Mouse (Mus musculus) megakaryocyte progenitor cell, adult 5-6 weeks (primary cell): ENCODE data around the gene Dram1. TPM values are rescaled to one million over a fixed set of nuclear protein-coding genes. Genes with fewer than 3 reads are reported as not detected.
"Not testable (repeated sequence)": the region's sequence is repeated elsewhere in the genome, so short reads cannot be mapped to it uniquely, and the experiment has no call there.

Experiments used
- ATAC-seq: replicated peaks from 2 replicates; pipeline ENCODE4 v1.8.0; 2016; ENCODE audit warnings: mild to moderate bottlenecking, moderate TSS enrichment, inconsistent platforms; ENCODE audit not compliant: poor library complexity
- total RNA-seq, 2 experiments: library from RNA; stranded (forward) in 1 of 2; stranded (reverse) in 1 of 2; fragments of 157-497, 149-512 nt in 1 of 2; fragments of 200-1000 nt in 1 of 2; gene quantifications; 2 replicates each; pipeline versions ENCODE4 v1.2.3 to v1.2.4; 2015 to 2017

The Dram1 gene
- total RNA-seq, 2 experiments from 2014 or later, result 33.4 to 38.5 TPM

- ATAC-seq, result peak; percentile 38
Observed at GRCm38 (mm10) chr10:88389576-88389975, 10.7 kb upstream of the Dram1 start.

GRCm38 (mm10) chr10:88386251-88386650 is 7.4 kb upstream of the Dram1 start:
- ATAC-seq, result no peak

GRCm38 (mm10) chr10:88385758-88386157 is 6.9 kb upstream of the Dram1 start:
- peak; percentile 74 for ATAC-seq

- ATAC-seq, result no peak
Observed at GRCm38 (mm10) chr10:88385290-88385689, 6.4 kb upstream of the Dram1 start.

- ATAC-seq, result no peak
Observed at GRCm38 (mm10) chr10:88384081-88384480, 5.2 kb upstream of the Dram1 start.

GRCm38 (mm10) chr10:88383479-88383878 is 4.6 kb upstream of the Dram1 start:
- ATAC-seq, result 0 out of 2 replicates have a peak, but pooled peaks have one; percentile 4

- ATAC-seq, result no peak
Observed at GRCm38 (mm10) chr10:88382009-88382408, 3.1 kb upstream of the Dram1 start.

- ATAC-seq, result no peak
Observed at GRCm38 (mm10) chr10:88381286-88381685, 2.4 kb upstream of the Dram1 start.

GRCm38 (mm10) chr10:88380430-88381060 is 1.7 kb upstream of the Dram1 start:
- no peak for ATAC-seq

- peak; percentile 49 for ATAC-seq
Observed at GRCm38 (mm10) chr10:88380002-88380401, 1.1 kb upstream of the Dram1 start.

GRCm38 (mm10) chr10:88377666-88378065 is 1.2 kb downstream of the Dram1 start:
- ATAC-seq, result no peak

GRCm38 (mm10) chr10:88376770-88377169 is 2.1 kb downstream of the Dram1 start:
- peak; percentile 55 for ATAC-seq

GRCm38 (mm10) chr10:88374984-88375383 is 3.9 kb downstream of the Dram1 start:
- no peak for ATAC-seq

GRCm38 (mm10) chr10:88372945-88373344 is 5.9 kb downstream of the Dram1 start:
- ATAC-seq, result not testable (repeated sequence)

GRCm38 (mm10) chr10:88372436-88372835 is 6.4 kb downstream of the Dram1 start:
- ATAC-seq, result no peak

GRCm38 (mm10) chr10:88371793-88372192 is 7.1 kb downstream of the Dram1 start:
- ATAC-seq, result peak; percentile 58

- ATAC-seq, result no peak
Observed at GRCm38 (mm10) chr10:88369233-88369632, 9.6 kb downstream of the Dram1 start.

- ATAC-seq, result no peak
Observed at GRCm38 (mm10) chr10:88364221-88364620, 14.7 kb downstream of the Dram1 start.

- ATAC-seq, result 0 out of 2 replicates have a peak, but pooled peaks have one; percentile 31
Observed at GRCm38 (mm10) chr10:88362218-88362617, 16.7 kb downstream of the Dram1 start.

GRCm38 (mm10) chr10:88356983-88357559 is 21.8 kb downstream of the Dram1 start:
- peak; percentile 81 for ATAC-seq

- ATAC-seq, result no peak; the same call in 1 of the 2 replicates
Observed at GRCm38 (mm10) chr10:88356114-88356982, 22.5 kb downstream of the Dram1 start.

- ATAC-seq, result no peak
Observed at GRCm38 (mm10) chr10:88354599-88354998, 24.3 kb downstream of the Dram1 start.
